Comparison of ENCODE assay signal across 11 mouse cellular contexts in genomic region chr17:36198317-36198716, GRCm38 (mm10). TPM values are rescaled to one million over a fixed set of nuclear protein-coding genes. Genes with fewer than 3 reads are reported as not detected.
DNase-seq lines count a peak whose midpoint lies in the region; ATAC-seq and TF ChIP-seq lines count a peak whose summit lies in the region.
"Had no signal": no experiment of that assay in that cellular context is flagged by ENCODE, and none has a peak within 500 bp of the region (broad histone marks: within the 10 kb centered on the region; RNA-seq: fewer than 3 reads in every experiment).

No protein-coding gene starts in this region.

- peak; percentile 67 for TF ChIP-seq CTCF in lung, postnatal 0 days (IDR thresholded peaks at IDR 0.05)
- TF ChIP-seq CTCF in lung, adult 2 months (IDR thresholded peaks at IDR 0.05; ENCODE audit: insufficient read depth, low read length) = no peak

- H3K4me1 ChIP-seq in lung, postnatal 0 days (ENCODE audit: insufficient read depth, low read depth, low read length) = no peaks in the 10 kb centered on the region
- H3K4me1 ChIP-seq in lung, adult 2 months (ENCODE audit: control insufficient read depth, insufficient read depth, low read length) = no peaks in the 10 kb centered on the region
- no peaks in the 10 kb centered on the region for H3K4me1 ChIP-seq in embryonic facial prominence, embryonic 13.5 days
- H3K4me1 ChIP-seq: heart, embryonic 13.5 days had no signal

- DNase-seq in embryo, embryonic 10 days (ENCODE audit: low spot score) = peak; percentile 47
- no peak for DNase-seq in embryo, embryonic 10.5 days (ENCODE audit: low spot score)
- peak; percentile 22 for DNase-seq in lung, postnatal 0 days (ENCODE audit: low spot score)
- no peak for DNase-seq in lung, adult 2 months
- peak; percentile 24 to 25 for DNase-seq in thymus, adult 18-20 months
- no peak for DNase-seq in yolk sac, embryonic 10.5 days (ENCODE audit: low spot score)
- no peak for DNase-seq in gastrocnemius, adult 8-10 months (ENCODE audit: low spot score in 2 of 2)

- H3K27me3 ChIP-seq in lung, postnatal 0 days (replicated peaks; ENCODE audit: insufficient read depth, low read length) = no peaks in the 10 kb centered on the region
- peaks cover 61% of the 10 kb centered on the region for H3K27me3 ChIP-seq in embryonic facial prominence, embryonic 13.5 days

- TF ChIP-seq EP300 in lung, postnatal 0 days (IDR thresholded peaks at IDR 0.05) = no peak

- TF ChIP-seq POLR2A in lung, adult 2 months (IDR thresholded peaks at IDR 0.05; ENCODE audit: borderline replicate concordance, extremely low read depth, low read depth, low read length) = no peak

- no peak overlapping the region for H3K4me2 ChIP-seq in lung, postnatal 0 days (replicated peaks; ENCODE audit: low read depth, low read length)
- no peak overlapping the region for H3K4me2 ChIP-seq in embryonic facial prominence, embryonic 13.5 days
- H3K4me2 ChIP-seq: heart, embryonic 13.5 days had no signal

- no peak overlapping the region for H3K9ac ChIP-seq in lung, postnatal 0 days (replicated peaks; ENCODE audit: low read depth)
- no peak overlapping the region for H3K9ac ChIP-seq in embryonic facial prominence, embryonic 13.5 days
- H3K9ac ChIP-seq: heart, embryonic 13.5 days had no signal

- H3K4me3 ChIP-seq in lung, postnatal 0 days (ENCODE audit: low read depth, low read length) = no peak overlapping the region
- no peak overlapping the region for H3K4me3 ChIP-seq in lung, adult 2 months (replicated peaks; ENCODE audit: extremely low read depth, low read depth, low read length)
- H3K4me3 ChIP-seq in embryonic facial prominence, embryonic 13.5 days = no peak overlapping the region
- H3K4me3 ChIP-seq: heart, embryonic 13.5 days had no signal

- peak; percentile 32; the same call in 1 of the 2 replicates for ATAC-seq in lung, postnatal 0 days
- 0 out of 2 replicates have a peak, but pooled peaks have one; percentile 52 for ATAC-seq in embryonic facial prominence, embryonic 13.5 days (ENCODE audit: insufficient number of reproducible peaks, insufficient read depth, low FRiP score, low TSS enrichment, low read depth)

- H3K9me3 ChIP-seq in lung, postnatal 0 days (ENCODE audit: low read length) = no peaks in the 10 kb centered on the region
- H3K9me3 ChIP-seq in embryonic facial prominence, embryonic 13.5 days = no peaks in the 10 kb centered on the region
- H3K9me3 ChIP-seq: G1E; heart, embryonic 13.5 days had no signal

- no peak overlapping the region for H3K27ac ChIP-seq in lung, postnatal 0 days (ENCODE audit: low read length)
- no peak overlapping the region for H3K27ac ChIP-seq in embryonic facial prominence, embryonic 13.5 days
- H3K27ac ChIP-seq: heart, embryonic 13.5 days had no signal

- H3K36me3 ChIP-seq in lung, postnatal 0 days (ENCODE audit: insufficient read depth, low read length) = no peaks in the 10 kb centered on the region
- H3K36me3 ChIP-seq in embryonic facial prominence, embryonic 13.5 days = no peaks in the 10 kb centered on the region
- H3K36me3 ChIP-seq: G1E; heart, embryonic 13.5 days had no signal

- 18% methylated on average over 5 of the region's 5 CpGs for WGBS in lung, postnatal 0 days
- 21% methylated on average over 5 of the region's 5 CpGs for WGBS in lung, adult 2 months
- WGBS in embryonic facial prominence, embryonic 13.5 days = 9% methylated on average over 5 of the region's 5 CpGs

RNA-seq across cellular contexts. Expression of gene H2-T3, which starts 8.2 kb away (rescaled TPM):
- polyA plus RNA-seq in lung, postnatal 0 days (2015; fragmentation: Nextera tagmentation; extraction: Ambion mirVana) = 0.12 TPM in 2 replicates
- polyA plus RNA-seq in lung, adult 2 months (2012; rRNA removed) = 0.05 TPM in 1 of 2 replicates, not detected in the other
- polyA plus RNA-seq in embryonic facial prominence, embryonic 13.5 days (2015; fragmentation: Nextera tagmentation; extraction: Ambion mirVana) = 0.80 TPM in 1 of 2 replicates, not detected in the other
- not detected for total RNA-seq in gastrocnemius, adult 8-10 months (2022)
- total RNA-seq: left cerebral cortex, postnatal 25 days had no signal
- polyA plus RNA-seq: G1E had no signal

RNA-seq across cellular contexts. Expression of gene Gm8909, which starts 30.0 kb away (rescaled TPM):
- polyA plus RNA-seq in lung, postnatal 0 days (2015; fragmentation: Nextera tagmentation; extraction: Ambion mirVana) = 6.7 and 9.6 TPM in 2 replicates
- 0.62 and 1.2 TPM in 2 replicates for polyA plus RNA-seq in lung, adult 2 months (2012; rRNA removed)
- 0.26 TPM in 1 of 2 replicates, not detected in the other for polyA plus RNA-seq in embryonic facial prominence, embryonic 13.5 days (2015; fragmentation: Nextera tagmentation; extraction: Ambion mirVana)
- not detected for total RNA-seq in gastrocnemius, adult 8-10 months (2022)
- total RNA-seq: G1E; left cerebral cortex, postnatal 25 days had no signal
- polyA plus RNA-seq: G1E had no signal

RNA-seq across cellular contexts. Expression of gene Rpp21, which starts 59.6 kb away (rescaled TPM):
- polyA plus RNA-seq in lung, postnatal 0 days (2015; fragmentation: Nextera tagmentation; extraction: Ambion mirVana) = 129 and 146 TPM in 2 replicates
- polyA plus RNA-seq in lung, adult 2 months (2012; rRNA removed) = 67.6 and 80.1 TPM in 2 replicates
- 92.3 and 118 TPM in 2 replicates for polyA plus RNA-seq in embryonic facial prominence, embryonic 13.5 days (2015; fragmentation: Nextera tagmentation; extraction: Ambion mirVana)
- 10 to 100 TPM; 31.1 to 42.0 (median 33.5) TPM for total RNA-seq in gastrocnemius, adult 8-10 months (2022)

Comparison
In these comparisons a context has a peak if more than half of its experiments do, and no peak if none do; other contexts are left out.
1. DNase-seq: peak in embryo, embryonic 10 days (single experiment), lung, postnatal 0 days (single experiment) and thymus, adult 18-20 months (2 of 2); none in embryo, embryonic 10.5 days (single experiment), lung, adult 2 months (single experiment), yolk sac, embryonic 10.5 days (single experiment) and gastrocnemius, adult 8-10 months (0 of 2).